Mouse (Mus musculus): ENCODE measurements at regions not wholly inside any gene's neighbourhood (a gene's known extent, or its start where the extent isn't known, plus 50 kb on each side); places are given as distances from the start of the nearest gene placed in this dataset.
A peak's percentile ranks its signal among the peaks of the same experiment; 100 is the strongest.

DNA sequence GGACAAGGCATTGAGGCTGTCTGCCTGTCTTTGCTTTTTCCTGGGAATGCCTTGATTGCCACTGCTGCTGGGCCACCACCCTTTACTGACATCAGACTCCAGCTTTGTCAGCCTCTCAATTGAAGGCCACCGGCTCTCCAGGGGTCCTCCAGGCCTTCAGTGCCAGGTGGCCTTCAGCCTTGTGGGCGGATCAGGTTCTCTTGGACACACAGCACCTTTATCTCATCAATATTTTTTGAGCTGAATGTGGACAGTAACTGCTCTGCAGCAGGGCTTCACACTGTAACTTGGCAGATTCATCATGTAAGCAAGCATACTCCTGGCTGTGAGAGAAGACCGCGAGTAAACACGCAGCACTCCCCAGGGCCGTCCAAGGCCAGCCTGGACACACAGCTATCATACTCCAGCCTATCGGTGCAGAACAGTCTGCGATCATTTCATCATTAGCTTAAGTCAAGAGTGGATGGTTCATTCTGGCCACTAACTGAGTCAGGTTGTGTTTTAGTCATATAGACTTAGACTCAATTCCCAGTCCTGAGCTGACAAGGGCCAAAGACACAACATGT is 75.9 kb upstream of the Ctnnb1 start:
- no peak for ATAC-seq (ENCODE audit: insufficient number of reproducible peaks, low FRiP score, low TSS enrichment)

DNA sequence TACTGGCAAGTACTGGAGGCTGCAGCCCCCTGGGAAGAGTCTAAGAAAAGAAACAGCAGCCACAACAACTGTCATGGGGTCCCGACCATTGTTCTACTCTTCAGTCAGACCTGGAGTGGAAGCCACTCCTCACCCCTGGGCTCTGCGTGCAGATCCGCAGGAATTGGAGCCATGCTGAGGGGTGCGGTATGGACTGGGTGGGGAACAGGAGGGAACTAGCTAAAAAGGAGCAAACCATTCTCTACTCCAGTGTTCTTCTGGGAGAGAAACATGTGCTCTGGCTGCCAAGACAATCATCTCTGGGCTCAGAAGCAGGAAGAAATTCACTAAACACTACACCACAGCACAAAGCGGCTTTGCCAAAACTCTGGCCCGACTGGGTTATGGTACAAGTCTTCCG is 74.7 kb upstream of the Ctnnb1 start:
- ATAC-seq (ENCODE audit: insufficient number of reproducible peaks, low FRiP score, low TSS enrichment) = no peak

DNA sequence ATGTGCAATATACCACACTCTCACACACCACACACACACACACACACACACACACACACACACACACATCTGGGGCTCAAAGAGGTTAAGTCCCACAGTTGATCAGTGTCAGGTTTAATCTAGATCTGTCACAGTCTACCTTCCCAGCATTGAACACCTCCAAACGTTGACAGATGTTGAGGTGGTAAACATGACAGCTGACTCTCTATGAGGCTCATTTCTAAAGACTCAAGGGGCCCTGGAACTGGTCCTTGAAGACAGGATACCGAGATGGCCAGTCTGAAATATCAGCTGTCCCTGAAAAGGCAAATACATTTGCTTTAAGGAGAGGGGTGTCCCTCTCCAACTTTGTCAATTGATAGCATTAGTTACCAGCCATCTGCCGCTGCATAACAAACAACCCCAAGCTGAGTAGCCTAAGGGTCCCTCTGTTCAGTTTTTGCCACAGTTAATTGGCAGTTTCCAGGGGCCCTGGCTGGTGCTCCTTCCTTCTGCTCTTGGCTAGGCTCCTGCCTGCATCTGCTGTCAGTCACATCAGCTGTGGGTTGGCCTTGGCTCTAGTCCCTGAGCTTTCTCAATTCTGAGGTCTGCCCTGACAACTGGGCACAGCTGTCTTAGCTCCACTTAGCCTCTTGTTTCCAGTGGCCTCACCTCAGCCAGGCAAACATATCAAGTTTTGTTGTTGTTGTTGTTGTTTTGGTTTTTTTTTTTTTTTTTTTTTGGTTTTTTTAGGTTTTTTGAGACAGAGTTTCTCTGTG is 73.5 kb upstream of the Ctnnb1 start:
- no peak for ATAC-seq (ENCODE audit: insufficient number of reproducible peaks, low FRiP score, low TSS enrichment)

DNA sequence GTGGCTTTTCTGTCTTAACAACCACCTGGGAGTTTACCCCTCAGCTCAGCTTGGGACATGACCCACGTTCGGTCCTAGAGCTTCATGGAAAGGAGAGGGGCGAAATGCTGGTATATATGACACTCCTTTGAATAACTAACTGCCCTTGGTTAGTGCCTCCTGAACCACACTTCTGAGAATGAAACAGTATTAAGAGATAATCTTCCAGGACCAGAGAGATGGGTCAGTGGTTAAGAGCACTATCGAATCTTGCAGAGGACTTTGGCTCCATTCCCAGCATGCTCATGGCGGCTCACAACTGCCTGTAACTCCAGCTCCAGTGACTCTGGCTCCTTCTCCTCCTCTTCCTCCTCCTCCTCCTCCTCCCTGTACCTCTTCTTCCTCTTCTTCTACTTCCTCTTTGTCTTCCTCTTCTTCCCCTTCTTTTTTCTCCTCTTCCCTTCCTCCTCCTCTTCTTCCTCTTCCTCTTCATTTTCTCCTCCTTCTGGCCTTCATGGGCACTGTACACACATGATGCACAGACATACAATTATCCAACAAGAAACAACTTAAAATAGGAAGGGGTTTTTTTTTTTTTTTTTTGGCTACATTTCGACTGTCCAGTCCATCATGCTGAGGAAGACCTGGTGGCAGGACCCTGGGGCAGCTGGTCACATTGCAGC is 71.0 kb upstream of the Ctnnb1 start:
- no peak for ATAC-seq (ENCODE audit: insufficient number of reproducible peaks, low FRiP score, low TSS enrichment)

DNA sequence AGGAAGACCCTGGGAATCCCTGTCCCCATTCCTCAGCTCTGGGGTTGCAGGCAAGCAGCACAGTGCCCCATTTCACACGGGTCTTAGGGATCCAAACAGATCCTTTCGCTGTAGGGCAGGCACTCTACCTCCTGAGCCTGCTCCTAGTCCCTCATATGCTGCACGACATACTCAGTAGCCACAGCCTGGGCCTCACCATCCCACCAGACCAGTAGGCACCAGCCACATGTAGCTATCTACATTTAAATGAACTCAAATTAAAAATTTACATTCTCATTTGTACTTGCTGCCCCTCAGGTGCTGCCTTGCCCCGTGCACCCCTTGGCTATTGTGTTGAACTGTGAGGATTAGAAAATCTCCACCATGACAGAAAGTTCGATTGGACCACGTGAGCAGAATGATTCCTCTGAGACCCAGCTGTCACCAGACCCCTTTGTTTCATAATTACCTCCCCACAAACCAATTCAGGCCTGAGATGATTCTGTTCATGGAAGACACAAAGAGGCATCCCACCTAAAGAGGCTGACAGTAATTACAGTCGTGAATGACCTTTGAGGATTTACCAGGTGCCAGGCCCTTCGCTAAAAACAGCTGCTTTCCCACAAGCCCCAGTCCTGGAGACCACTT is 67.9 kb upstream of the Ctnnb1 start:
- ATAC-seq (ENCODE audit: insufficient number of reproducible peaks, low FRiP score, low TSS enrichment) = no peak

DNA sequence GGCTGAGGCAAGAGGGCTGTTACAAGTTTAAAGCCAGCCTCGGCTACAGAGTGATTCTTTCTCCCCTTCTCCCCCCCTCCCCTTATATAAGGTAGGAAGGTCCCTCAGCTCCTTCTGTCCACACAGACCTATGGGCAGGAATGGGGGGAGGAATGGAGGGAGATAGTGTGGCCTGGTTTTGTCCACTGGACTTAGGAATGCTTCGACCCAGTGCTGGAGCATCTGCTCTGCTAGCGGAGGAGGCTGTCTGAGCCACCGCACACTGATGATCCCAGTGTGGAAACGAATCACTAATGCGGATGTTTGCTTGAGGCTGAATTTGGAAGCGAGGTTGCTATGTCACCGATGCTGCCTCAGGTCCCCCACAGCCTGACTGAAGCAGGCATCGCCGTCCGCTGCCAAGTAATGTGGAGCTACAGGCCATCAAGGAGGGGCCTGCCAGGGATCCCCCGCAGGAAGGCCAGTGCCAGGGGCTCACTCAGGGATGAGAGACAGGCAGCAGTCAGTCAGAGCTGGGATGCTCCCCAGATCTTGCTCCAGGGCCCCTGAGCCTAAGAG is 67.1 kb upstream of the Ctnnb1 start:
- ATAC-seq (ENCODE audit: insufficient number of reproducible peaks, low FRiP score, low TSS enrichment) = no peak

DNA sequence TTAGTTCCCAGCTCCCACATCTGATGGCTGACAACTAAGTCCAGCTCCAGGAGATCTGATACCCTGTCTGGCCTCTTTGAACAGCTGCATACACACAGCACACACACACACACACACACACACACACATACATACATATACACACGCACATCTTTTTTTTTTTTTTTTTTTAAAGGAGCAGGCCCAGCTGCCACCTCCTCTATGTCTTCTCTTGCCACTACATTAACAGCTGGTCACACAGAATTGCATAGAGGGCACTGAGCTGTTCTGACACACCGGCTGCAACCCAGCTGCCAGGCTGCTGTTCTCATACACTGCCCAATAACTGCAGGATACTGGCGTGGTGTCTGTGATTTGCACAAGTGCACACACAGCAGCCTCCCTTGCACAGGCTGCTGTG is 64.6 kb upstream of the Ctnnb1 start:
- no peak for ATAC-seq (ENCODE audit: insufficient number of reproducible peaks, low FRiP score, low TSS enrichment)

DNA sequence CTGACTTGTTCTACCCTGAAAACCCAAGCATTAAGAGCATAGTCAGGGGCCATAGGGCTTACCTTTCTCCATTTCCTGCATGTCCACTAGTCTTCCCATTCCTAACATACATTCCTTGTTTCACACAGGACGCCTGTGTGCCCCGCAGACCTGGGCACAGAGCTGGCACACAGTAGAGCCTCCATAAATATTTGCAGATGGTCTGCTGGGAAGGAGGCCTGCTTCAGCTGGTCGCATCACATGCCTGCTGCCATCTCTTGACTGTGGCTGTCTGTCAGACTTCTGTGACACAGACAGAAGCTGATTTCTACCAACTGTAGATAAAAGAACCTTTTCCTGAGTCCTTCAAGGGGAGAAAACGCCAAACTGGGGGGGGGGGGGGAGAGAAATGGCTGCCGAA is 62.8 kb upstream of the Ctnnb1 start:
- peak; percentile 65; the same call in 1 of the 2 replicates for ATAC-seq (ENCODE audit: insufficient number of reproducible peaks, low FRiP score, low TSS enrichment)

DNA sequence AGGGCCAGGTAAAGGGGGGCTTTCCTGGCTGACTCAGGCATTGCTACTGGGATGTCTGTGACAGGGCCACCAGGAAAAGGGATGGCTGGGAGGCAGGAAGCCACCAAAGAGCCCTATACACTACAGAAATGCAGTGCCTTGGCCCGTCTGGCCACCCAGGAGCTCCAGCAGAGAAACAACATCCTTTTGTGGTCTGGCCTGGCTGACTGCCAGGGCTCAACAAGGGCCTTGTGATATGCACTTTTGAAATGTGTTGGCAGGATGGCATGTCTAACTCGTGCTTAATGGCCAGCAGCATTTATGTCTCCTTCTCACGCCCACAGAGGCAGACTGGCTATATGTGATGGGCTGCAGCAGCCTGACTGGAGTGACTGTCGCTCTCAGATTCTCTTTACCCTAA is 62.3 kb upstream of the Ctnnb1 start:
- ATAC-seq (ENCODE audit: insufficient number of reproducible peaks, low FRiP score, low TSS enrichment) = no peak

DNA sequence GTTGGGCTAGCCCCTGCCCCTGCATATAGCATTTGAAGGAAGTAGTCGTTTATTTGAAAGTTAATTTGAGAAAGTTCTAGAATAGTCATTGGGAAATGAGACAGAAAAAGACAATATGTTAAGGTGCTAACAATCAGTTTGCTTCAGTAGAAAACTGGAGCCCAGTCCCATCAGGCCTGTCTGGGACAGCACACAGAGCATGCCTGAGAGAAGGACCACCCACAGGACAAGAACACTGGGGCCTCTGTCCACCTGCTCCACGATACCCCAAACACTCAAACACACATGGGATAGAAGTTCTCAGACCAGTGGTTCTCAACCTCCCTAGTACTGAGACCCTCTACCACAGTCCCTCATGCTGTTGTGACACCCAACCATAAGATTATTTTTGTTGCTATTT is 61.2 kb upstream of the Ctnnb1 start:
- ATAC-seq (ENCODE audit: insufficient number of reproducible peaks, low FRiP score, low TSS enrichment) = no peak

DNA sequence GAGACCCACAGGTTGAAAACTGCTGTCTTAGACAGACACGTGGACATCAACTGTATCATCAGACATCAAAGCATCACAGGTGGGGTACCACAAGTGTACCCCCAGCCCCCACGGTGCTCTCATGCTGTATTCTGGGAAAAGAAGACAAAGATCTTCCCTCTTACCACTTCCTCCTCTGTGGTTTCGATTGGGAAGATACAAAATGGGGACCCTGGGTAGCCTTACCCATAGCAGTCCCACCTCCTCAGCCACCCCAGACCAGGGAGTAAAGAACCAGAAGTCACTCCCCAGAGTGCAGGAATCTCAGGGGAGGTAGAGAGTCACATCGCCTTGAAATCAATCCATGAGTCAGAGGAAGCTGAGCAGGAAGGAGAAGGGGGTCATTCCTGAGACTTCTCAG is 60.7 kb upstream of the Ctnnb1 start:
- ATAC-seq (ENCODE audit: insufficient number of reproducible peaks, low FRiP score, low TSS enrichment) = no peak

DNA sequence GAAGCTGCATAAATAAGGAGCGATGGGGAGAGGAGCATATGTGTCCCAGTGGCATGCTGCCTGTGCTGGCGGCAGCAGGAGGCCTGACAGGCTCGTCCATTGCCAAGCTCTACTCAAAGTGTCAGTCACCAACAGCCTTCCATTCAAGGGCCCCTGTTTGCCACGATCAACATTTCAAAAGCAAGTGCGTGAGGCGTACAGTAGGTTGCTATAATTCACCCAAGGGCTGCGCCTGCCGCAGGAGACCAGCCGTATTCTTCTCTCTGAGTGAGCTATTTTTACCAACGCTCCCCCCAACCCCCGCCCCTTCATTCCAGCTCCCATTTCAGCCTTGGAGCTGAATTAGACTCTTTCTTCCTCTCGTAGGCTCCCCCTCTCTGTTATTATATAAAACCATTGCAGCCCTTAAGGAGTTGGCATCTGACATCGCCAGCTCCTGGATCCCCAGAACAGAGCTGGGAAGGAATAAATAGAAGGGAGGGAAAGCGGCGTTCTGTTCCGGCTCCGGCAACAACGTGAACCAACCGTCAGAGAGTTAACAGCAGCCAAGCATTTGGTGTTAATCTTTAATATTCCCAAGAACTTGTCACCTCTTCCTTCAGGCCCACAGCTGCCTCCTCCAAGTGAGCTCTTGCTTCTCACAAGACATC is 59.5 kb upstream of the Ctnnb1 start:
- no peak for ATAC-seq (ENCODE audit: insufficient number of reproducible peaks, low FRiP score, low TSS enrichment)

DNA sequence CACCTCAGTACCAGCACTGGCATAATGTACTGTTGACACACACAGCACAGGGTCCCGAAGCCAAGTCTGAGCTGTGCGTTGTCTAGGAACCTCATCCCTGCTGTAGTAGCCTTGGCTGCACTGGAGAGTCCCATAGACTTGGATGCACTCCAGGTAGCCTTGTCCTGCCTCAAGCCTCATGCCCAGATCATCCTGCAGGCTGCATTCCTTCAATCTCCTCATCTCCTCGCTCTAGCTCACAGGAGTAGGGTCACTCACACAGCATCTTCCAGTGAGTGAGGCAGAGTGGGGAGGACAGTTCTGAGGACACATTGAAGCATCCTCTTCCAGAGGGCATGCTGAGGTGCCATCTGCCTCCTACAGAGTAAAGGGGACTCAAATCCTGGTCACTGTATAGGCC is 55.7 kb upstream of the Ctnnb1 start:
- peak; percentile 64 for ATAC-seq (ENCODE audit: insufficient number of reproducible peaks, low FRiP score, low TSS enrichment)

DNA sequence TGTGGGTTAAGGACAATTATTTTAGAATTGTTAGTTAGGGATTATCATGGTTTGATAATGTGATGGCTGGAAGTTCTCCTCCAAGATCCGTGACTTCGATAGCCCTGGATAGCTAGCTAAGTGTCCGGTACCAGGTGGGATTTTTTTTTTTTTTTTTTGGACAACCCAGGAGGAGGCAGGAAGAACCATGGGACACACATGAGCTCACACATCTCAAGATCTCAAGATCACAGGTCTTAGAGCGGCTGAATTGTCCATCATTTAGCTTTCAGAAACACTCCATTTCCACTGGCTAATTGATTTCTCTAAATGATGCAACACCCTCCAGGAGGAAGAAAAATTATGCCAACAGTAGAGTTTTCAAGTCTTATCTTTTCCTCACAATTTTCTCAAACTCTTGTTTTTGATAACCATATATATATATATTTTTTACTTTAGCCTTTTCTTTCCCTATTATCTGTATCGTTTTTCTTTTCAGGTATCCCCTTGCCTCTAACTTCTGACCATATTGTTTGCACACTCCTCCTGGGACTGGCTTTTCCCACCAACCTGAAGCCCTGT is 54.5 kb upstream of the Ctnnb1 start:
- no peak for ATAC-seq (ENCODE audit: insufficient number of reproducible peaks, low FRiP score, low TSS enrichment)

DNA sequence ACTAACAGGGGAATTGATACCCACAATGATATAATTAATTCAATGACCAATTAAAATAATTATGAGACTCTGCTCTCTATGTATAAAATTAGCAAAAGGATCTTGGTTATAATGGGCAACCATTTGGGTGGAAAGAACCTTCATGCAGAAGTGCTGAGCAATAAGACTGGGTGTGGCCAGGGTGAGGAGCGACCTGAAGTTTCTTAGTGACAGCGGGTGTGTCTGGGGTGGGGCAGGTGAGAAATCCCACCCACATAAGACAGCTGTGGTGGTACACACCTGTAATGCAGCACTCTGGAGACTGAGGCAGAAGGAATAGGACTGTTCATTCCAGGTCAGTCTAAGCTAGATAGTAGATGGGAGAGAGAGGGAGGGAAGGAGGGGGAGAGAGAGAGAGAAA is 51.9 kb upstream of the Ctnnb1 start:
- no peak for ATAC-seq (ENCODE audit: insufficient number of reproducible peaks, low FRiP score, low TSS enrichment)
